Mouse (Mus musculus) stomach, postnatal 0 days (tissue): ENCODE measurements around the gene A630076J17Rik. TPM values are rescaled to one million over a fixed set of nuclear protein-coding genes. Genes with fewer than 3 reads are reported as not detected.

ENCODE experiments used
- ATAC-seq: fragments of 200-750 bp; cut with Nextera tagmentation; 2 replicates; pipeline ENCODE4 v1.8.0; 2017; ENCODE audit not compliant: low FRiP score, low TSS enrichment
- DNase-seq: peaks from one replicate; pipeline ENCODE4 v3.0.0-alpha.2; 2016; ENCODE audit warnings: low spot score
- H3K27ac ChIP-seq: fragments of 300-500 bp; sonication (generic); replicated peaks from 2 replicates; pipeline ENCODE4 v1.5.1; 2014; ENCODE audit warnings: mild to moderate bottlenecking, control low read depth
- H3K27me3 ChIP-seq: fragments of 300-500 bp; sonication (generic); 2 replicates; pipeline ENCODE4 v1.6.1; 2014; ENCODE audit warnings: low read length; ENCODE audit not compliant: control insufficient read depth, insufficient read depth
- H3K36me3 ChIP-seq: fragments of 300-500 bp; sonication (generic); 2 replicates; pipeline ENCODE4 v1.6.1; 2014; ENCODE audit warnings: low read length, mixed read lengths; ENCODE audit not compliant: control insufficient read depth, insufficient read depth
- H3K4me1 ChIP-seq: fragments of 300-500 bp; sonication (generic); replicated peaks from 2 replicates; pipeline ENCODE4 v1.6.1; 2014; ENCODE audit warnings: antibody characterized with exemption; ENCODE audit not compliant: control insufficient read depth, insufficient read depth
- H3K4me2 ChIP-seq: fragments of 300-500 bp; sonication (generic); replicated peaks from 2 replicates; pipeline ENCODE4 v1.6.1; 2014; ENCODE audit warnings: low read depth, mild to moderate bottlenecking, control low read depth, moderate library complexity
- H3K4me3 ChIP-seq: fragments of 300-500 bp; sonication (generic); 2 replicates; pipeline ENCODE4 v1.5.1; 2014; ENCODE audit warnings: low read depth, low read length, control low read depth
- H3K9ac ChIP-seq: fragments of 300-500 bp; sonication (generic); 2 replicates; pipeline ENCODE4 v1.6.1; 2014; ENCODE audit warnings: mild to moderate bottlenecking, low read length, control low read depth, mixed read lengths
- H3K9me3 ChIP-seq: fragments of 300-500 bp; sonication (generic); 2 replicates; pipeline ENCODE4 v1.6.1; 2016; ENCODE audit warnings: low read length; ENCODE audit not compliant: control insufficient read depth
- CTCF ChIP-seq: IDR thresholded peaks from 2 replicates; pipeline ENCODE4 v1.5.1; 2016; ENCODE audit warnings: antibody characterized with exemption, low read depth, mild to moderate bottlenecking, moderate library complexity
- EP300 ChIP-seq: optimal IDR thresholded peaks from 2 replicates; pipeline ENCODE3; 2016; ENCODE audit warnings: antibody characterized with exemption
- WGBS: fragments of 180-500 bp; shearing (Covaris S2); extraction: QIAGEN DNeasy Blood & Tissue Kit; methylation state at CpG from one replicate; pipeline ENCODE4 v1.1.7; 2014; 5-methylcytosine and 5-hydroxymethylcytosine counted together
- polyA plus RNA-seq: library from polyadenylated mRNA; unstranded; fragments of >200 nt; fragmentation: Nextera tagmentation; extraction: Ambion mirVana; gene quantifications from 2 replicates; pipeline ENCODE4 v1.2.1, GENCODE M21; 2015

A630076J17Rik gene
- polyA plus RNA-seq, 1 experiment from 2014 or later: 32.7 TPM

GRCm38 (mm10) chr3:107273820-107274219 is 43.4 kb downstream of the A630076J17Rik start:
- Histone ChIP-seq H3K4me3 (no peak overlapping the region), H3K27ac (no peak overlapping the region), H3K4me1 (no peaks in the 10 kb centered on the region), H3K4me2 (no peak overlapping the region), H3K9me3 (no peaks in the 10 kb centered on the region), H3K27me3 (no peaks in the 10 kb centered on the region), H3K9ac (no peak overlapping the region), H3K36me3 (no peaks in the 10 kb centered on the region)
- peak; percentile 70 for DNase-seq
- peak; percentile 79 for ATAC-seq
- 10% methylated on average over 3 of the region's 3 CpGs for WGBS
- TF ChIP-seq CTCF (peak; percentile 91), EP300 (no peak)

- Histone ChIP-seq H3K36me3 (no peaks in the 10 kb centered on the region), H3K9me3 (no peaks in the 10 kb centered on the region), H3K27ac (no peak overlapping the region), H3K4me1 (no peaks in the 10 kb centered on the region), H3K9ac (no peak overlapping the region), H3K4me2 (no peak overlapping the region), H3K4me3 (no peak overlapping the region), H3K27me3 (no peaks in the 10 kb centered on the region)
- DNase-seq (no peak), ATAC-seq (no peak)
- TF ChIP-seq EP300 (no peak), CTCF (no peak)
- WGBS: 47% methylated on average over 5 of the region's 5 CpGs
Observed at GRCm38 (mm10) chr3:107275351-107275750, 44.9 kb downstream of the A630076J17Rik start.

- WGBS: 60% methylated on average over 4 of the region's 4 CpGs
- Histone ChIP-seq H3K27ac (no peak overlapping the region), H3K4me2 (no peak overlapping the region), H3K27me3 (no peaks in the 10 kb centered on the region), H3K4me1 (no peaks in the 10 kb centered on the region), H3K9ac (no peak overlapping the region), H3K4me3 (no peak overlapping the region), H3K36me3 (no peaks in the 10 kb centered on the region), H3K9me3 (no peaks in the 10 kb centered on the region)
- TF ChIP-seq CTCF: peak; percentile 56
- no peak for TF ChIP-seq EP300
- DNase-seq (no peak), ATAC-seq (no peak)
Observed at GRCm38 (mm10) chr3:107275996-107276395, 45.6 kb downstream of the A630076J17Rik start.

- Histone ChIP-seq H3K9ac (no peak overlapping the region), H3K4me2 (no peak overlapping the region), H3K4me1 (no peaks in the 10 kb centered on the region), H3K36me3 (no peaks in the 10 kb centered on the region), H3K9me3 (no peaks in the 10 kb centered on the region), H3K27me3 (no peaks in the 10 kb centered on the region), H3K27ac (no peak overlapping the region), H3K4me3 (no peak overlapping the region)
- DNase-seq (no peak), ATAC-seq (no peak)
- TF ChIP-seq CTCF: no peak
- TF ChIP-seq EP300: no peak
- WGBS: 84% methylated on average over 3 of the region's 3 CpGs
Observed at GRCm38 (mm10) chr3:107276626-107277025, 46.2 kb downstream of the A630076J17Rik start.

GRCm38 (mm10) chr3:107278479-107279269 is 48.3 kb downstream of the A630076J17Rik start, which contains the start of gene Lamtor5:
Gene Lamtor5, plus strand, starts transcription at chr3:107278858.
- Histone ChIP-seq H3K27me3 (no peaks in the 10 kb centered on the region), H3K27ac (no peak within 1 kb of the TSS; the same call in 1 of the 2 replicates), H3K9me3 (no peaks in the 10 kb centered on the region), H3K4me3 (peak within 1 kb of the TSS; percentile 97), H3K36me3 (peaks cover 6% of the 10 kb centered on the region; the same call in 1 of the 2 replicates), H3K9ac (peak within 1 kb of the TSS; percentile 89), H3K4me2 (peak within 1 kb of the TSS; percentile 81), H3K4me1 (no peaks in the 10 kb centered on the region)
- peak; percentile 90 for ATAC-seq
- DNase-seq: peak; percentile 91
- TF ChIP-seq CTCF (no peak), EP300 (no peak)
- WGBS: 3% methylated on average over 43 of the region's 43 CpGs

Other genes starting within 250 kb of the A630076J17Rik start
- 0.15 and 0.34 TPM in 2 replicates for gene Kcna3, start 194.4 kb upstream of the A630076J17Rik start, polyA plus RNA-seq
- 0.13 and 0.16 TPM in 2 replicates for gene Kcna2, start 129.5 kb upstream of the A630076J17Rik start, polyA plus RNA-seq
- gene Kcna10, start 47.6 kb upstream of the A630076J17Rik start, polyA plus RNA-seq: not detected in 2 replicates
- gene Cym, start 8.9 kb upstream of the A630076J17Rik start, polyA plus RNA-seq: 69,611 and 75,506 TPM in 2 replicates
- 10.5 and 11.3 TPM in 2 replicates for gene Prok1, start 9.1 kb downstream of the A630076J17Rik start, polyA plus RNA-seq
- 186 and 189 TPM in 2 replicates for gene Lamtor5, start 48.2 kb downstream of the A630076J17Rik start, polyA plus RNA-seq
- 1.9 and 2.1 TPM in 2 replicates for gene Slc16a4, start 60.6 kb downstream of the A630076J17Rik start, polyA plus RNA-seq
- 6.0 and 6.6 TPM in 2 replicates for gene Rbm15, start 103.1 kb downstream of the A630076J17Rik start, polyA plus RNA-seq
- 0.12 and 0.17 TPM in 2 replicates for gene Kcnc4, start 228.9 kb downstream of the A630076J17Rik start, polyA plus RNA-seq